Mouse (Mus musculus) hindbrain, embryonic 14.5 days (tissue): ENCODE results near the gene Mcub. TPM values are rescaled to one million over a fixed set of nuclear protein-coding genes. Genes with fewer than 3 reads are reported as not detected.

Experiments
- ATAC-seq: fragments of 200-750 bp; cut with Nextera tagmentation; 2 replicates; pipeline ENCODE4 v1.8.0; 2017; ENCODE audit warnings: moderate number of reproducible peaks, mild to moderate bottlenecking, moderate TSS enrichment, moderate library complexity; ENCODE audit not compliant: low FRiP score
- DNase-seq: peaks from one replicate; pipeline ENCODE4 v3.0.0-alpha.2; 2015; ENCODE audit warnings: low spot score
- H3K27ac ChIP-seq: fragments of 300-500 bp; sonication (generic); 2 replicates; pipeline ENCODE4 v1.5.1; 2014; ENCODE audit warnings: mild to moderate bottlenecking, moderate library complexity
- H3K27me3 ChIP-seq: fragments of 300-500 bp; sonication (generic); 2 replicates; pipeline ENCODE4 v1.6.1; 2014; ENCODE audit warnings: mild to moderate bottlenecking, low read length, mixed read lengths; ENCODE audit not compliant: control insufficient read depth, insufficient read depth
- H3K36me3 ChIP-seq: fragments of 300-500 bp; sonication (generic); replicated peaks from 2 replicates; pipeline ENCODE4 v1.6.1; 2014; ENCODE audit not compliant: control insufficient read depth, insufficient read depth
- H3K4me1 ChIP-seq: fragments of 300-500 bp; sonication (generic); replicated peaks from 2 replicates; pipeline ENCODE4 v1.6.1; 2014; ENCODE audit warnings: antibody characterized with exemption, low read length, mixed read lengths; ENCODE audit not compliant: control insufficient read depth, insufficient read depth
- H3K4me2 ChIP-seq: fragments of 300-500 bp; sonication (generic); replicated peaks from 2 replicates; pipeline ENCODE4 v1.6.1; 2014; ENCODE audit warnings: mild to moderate bottlenecking, moderate library complexity
- H3K4me3 ChIP-seq: fragments of 300-500 bp; sonication (generic); replicated peaks from 2 replicates; pipeline ENCODE4 v1.5.1; 2014; ENCODE audit warnings: mild to moderate bottlenecking, low read length
- H3K9ac ChIP-seq: fragments of 300-500 bp; sonication (generic); 2 replicates; pipeline ENCODE4 v1.6.1; 2014
- H3K9me3 ChIP-seq: fragments of 300-500 bp; sonication (generic); 2 replicates; pipeline ENCODE4 v1.6.1; 2016; ENCODE audit warnings: low read length; ENCODE audit not compliant: control insufficient read depth
- WGBS: fragments of 180-500 bp; shearing (Covaris S2); extraction: QIAGEN DNeasy Blood & Tissue Kit; methylation state at CpG from one replicate; pipeline ENCODE4 v1.1.7; 2014; 5-methylcytosine and 5-hydroxymethylcytosine counted together
- polyA plus RNA-seq: library from polyadenylated mRNA; unstranded; fragments of >200 nt; fragmentation: Nextera tagmentation; extraction: Ambion mirVana; gene quantifications from 2 replicates; pipeline ENCODE4 v1.2.1, GENCODE M21; 2014

Mcub gene
- polyA plus RNA-seq, 1 experiment from 2014 or later: 5.4 TPM

DNA sequence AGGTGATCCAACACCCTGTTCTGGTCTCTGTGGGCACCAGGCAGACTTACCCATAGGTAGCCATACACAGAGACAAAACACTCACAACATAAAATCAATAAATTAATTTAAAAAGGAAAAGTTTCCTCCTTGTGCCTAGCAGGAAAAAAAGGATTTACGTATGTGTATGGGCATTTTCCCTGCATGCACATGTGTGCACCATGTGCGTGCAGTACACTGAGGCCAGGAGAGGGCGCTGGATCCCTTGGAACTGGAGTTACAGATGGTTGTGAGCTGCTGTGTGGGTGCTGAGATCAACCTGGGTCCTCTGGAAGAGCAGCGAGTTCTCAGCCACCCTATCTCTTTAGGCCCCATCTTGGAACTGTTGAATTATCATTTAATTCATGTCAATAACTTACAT lies 15.3 kb upstream of the Mcub start:
- WGBS: 90% methylated on average over 4 of the region's 4 CpGs
- Histone ChIP-seq H3K36me3 (peaks cover 88% of the 10 kb centered on the region), H3K4me1 (no peaks in the 10 kb centered on the region), H3K4me3 (no peak overlapping the region), H3K27ac (no peak overlapping the region), H3K4me2 (no peak overlapping the region), H3K27me3 (no peaks in the 10 kb centered on the region), H3K9ac (no peak overlapping the region), H3K9me3 (no peaks in the 10 kb centered on the region)
- DNase-seq (no peak), ATAC-seq (no peak)

DNA sequence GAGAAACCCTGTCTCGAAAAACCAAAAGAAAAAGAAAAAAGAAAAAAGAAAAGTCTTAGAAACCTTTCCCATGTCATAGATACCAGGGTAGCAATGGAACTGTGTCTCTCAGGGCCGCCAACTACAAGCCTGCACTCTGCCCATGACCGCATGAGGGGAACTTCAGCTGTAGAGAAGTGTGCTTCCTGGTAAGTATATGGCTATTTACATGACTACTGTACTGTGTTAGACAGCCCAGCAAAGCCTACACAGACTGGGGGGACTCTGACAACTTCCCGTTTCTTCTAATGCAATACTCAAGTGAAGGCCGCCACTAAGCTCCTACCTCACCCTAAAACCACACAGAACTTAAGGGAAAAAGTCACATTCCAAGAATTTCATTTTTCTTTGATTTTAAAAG lies 14.8 kb upstream of the Mcub start:
- no peak overlapping the region for H3K9ac ChIP-seq
- H3K36me3 ChIP-seq: peaks cover 83% of the 10 kb centered on the region
- H3K4me2 ChIP-seq: no peak overlapping the region
- H3K27ac ChIP-seq: no peak overlapping the region
- 95% methylated on average over 5 of the region's 5 CpGs for WGBS
- H3K27me3 ChIP-seq: no peaks in the 10 kb centered on the region
- no peak for DNase-seq
- ATAC-seq: no peak
- no peak overlapping the region for H3K4me3 ChIP-seq
- H3K4me1 ChIP-seq: no peaks in the 10 kb centered on the region
- H3K9me3 ChIP-seq: no peaks in the 10 kb centered on the region

DNA sequence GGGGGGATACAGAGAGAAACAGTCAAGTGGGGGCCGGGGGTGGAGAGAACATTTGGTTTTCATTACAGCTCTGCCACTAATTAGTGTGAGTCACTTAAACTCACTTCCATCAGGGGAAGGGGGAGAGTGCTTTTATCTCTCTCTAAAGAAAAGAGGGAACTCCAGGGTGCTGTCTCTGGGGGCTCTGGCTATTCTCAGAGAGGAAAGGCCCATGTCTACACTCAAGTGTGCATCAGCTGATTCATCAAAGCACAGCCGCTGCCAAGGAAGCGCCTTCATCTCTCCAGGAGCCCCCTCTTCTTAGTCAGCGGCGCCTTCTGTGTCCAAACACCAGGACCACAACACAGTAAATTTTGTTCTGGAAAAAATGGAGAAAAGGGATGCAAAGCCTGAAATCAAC lies 12.3 kb upstream of the Mcub start:
- Histone ChIP-seq H3K4me3 (no peak overlapping the region), H3K4me1 (no peaks in the 10 kb centered on the region), H3K4me2 (no peak overlapping the region), H3K27me3 (no peaks in the 10 kb centered on the region), H3K36me3 (peaks cover 58% of the 10 kb centered on the region), H3K9me3 (no peaks in the 10 kb centered on the region), H3K9ac (no peak overlapping the region), H3K27ac (no peak overlapping the region)
- WGBS: 78% methylated on average over 5 of the region's 5 CpGs
- ATAC-seq: no peak
- DNase-seq: no peak

- Histone ChIP-seq H3K4me1 (no peaks in the 10 kb centered on the region), H3K9ac (no peak overlapping the region), H3K27ac (no peak overlapping the region), H3K4me2 (no peak overlapping the region), H3K4me3 (no peak overlapping the region), H3K9me3 (no peaks in the 10 kb centered on the region), H3K36me3 (peaks cover 52% of the 10 kb centered on the region), H3K27me3 (no peaks in the 10 kb centered on the region)
- WGBS: 90% methylated on average over 11 of the region's 11 CpGs
- DNase-seq (no peak), ATAC-seq (no peak)
These were observed 11.8 kb upstream of the Mcub start for GRCm38 (mm10) chr3:129981756-129982155.

DNA sequence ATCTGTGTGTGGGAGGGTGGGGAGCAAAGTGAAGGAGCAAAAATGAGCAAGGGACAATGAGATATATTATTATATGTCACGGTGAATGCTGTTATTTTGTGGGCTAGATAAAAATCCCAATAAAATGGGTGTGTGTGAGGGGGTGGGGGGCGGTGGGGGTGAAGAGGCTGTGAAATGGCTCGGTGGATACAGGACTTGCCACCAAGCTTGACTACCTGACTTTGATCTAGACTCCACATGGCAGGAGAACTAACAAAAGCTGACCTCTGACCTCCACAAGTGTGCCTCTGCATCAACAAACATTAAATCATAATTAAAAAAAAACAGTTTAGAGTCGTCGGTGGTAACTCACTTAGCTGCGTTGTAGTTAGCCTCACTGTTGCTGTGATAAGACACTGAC lies 9.5 kb upstream of the Mcub start:
- WGBS: 72% methylated on average over 6 of the region's 6 CpGs
- no peak for ATAC-seq

DNA sequence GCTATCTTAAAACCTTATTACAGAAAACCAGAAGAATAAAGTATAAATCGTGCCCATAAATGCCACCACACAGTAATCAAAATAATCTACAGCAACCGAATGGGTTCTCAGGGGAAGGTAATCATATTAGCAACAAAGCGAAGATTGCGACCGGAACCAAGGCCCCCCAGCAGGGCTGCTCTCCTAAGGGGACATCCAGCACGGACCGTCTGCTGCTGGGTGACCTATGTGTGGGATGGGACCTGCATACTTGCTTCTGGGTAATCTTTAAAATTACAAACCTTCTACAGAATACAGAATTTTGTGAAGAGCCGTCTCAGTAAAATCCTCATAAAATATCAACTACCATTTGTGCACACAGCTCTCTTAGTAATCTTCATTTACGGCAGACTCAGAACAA lies 8.7 kb upstream of the Mcub start:
- DNase-seq: no peak
- H3K36me3 ChIP-seq: peaks cover 24% of the 10 kb centered on the region
- H3K4me1 ChIP-seq: no peaks in the 10 kb centered on the region
- H3K4me3 ChIP-seq: no peak overlapping the region
- H3K9ac ChIP-seq: no peak overlapping the region
- 79% methylated on average over 9 of the region's 9 CpGs for WGBS
- H3K9me3 ChIP-seq: no peaks in the 10 kb centered on the region
- no peak for ATAC-seq
- H3K27me3 ChIP-seq: no peaks in the 10 kb centered on the region
- no peak overlapping the region for H3K4me2 ChIP-seq
- H3K27ac ChIP-seq: no peak overlapping the region

More for the DNA sequence above, 9.5 kb upstream of the Mcub start:
- no peaks in the 10 kb centered on the region for H3K9me3 ChIP-seq
- H3K4me1 ChIP-seq: no peaks in the 10 kb centered on the region
- no peak overlapping the region for H3K4me2 ChIP-seq
- no peak overlapping the region for H3K4me3 ChIP-seq
- no peak overlapping the region for H3K27ac ChIP-seq
- no peak for DNase-seq
- no peaks in the 10 kb centered on the region for H3K27me3 ChIP-seq
- H3K9ac ChIP-seq: no peak overlapping the region
- H3K36me3 ChIP-seq: peaks cover 32% of the 10 kb centered on the region

- ATAC-seq (no peak), DNase-seq (no peak)
- 81% methylated on average over 5 of the region's 5 CpGs for WGBS
These were observed 6.3 kb upstream of the Mcub start for GRCm38 (mm10) chr3:129976317-129976716.

GRCm38 (mm10) chr3:129970529-129971515 lies 816 bp upstream of the Mcub start:
- H3K4me2 ChIP-seq: peak overlapping the region; percentile 95
- ATAC-seq: peak; percentile 82
- 22% methylated on average over 19 of the region's 19 CpGs for WGBS
- H3K9me3 ChIP-seq: no peaks in the 10 kb centered on the region
- H3K36me3 ChIP-seq: no peaks in the 10 kb centered on the region
- H3K4me3 ChIP-seq: peak overlapping the region; percentile 56
- 0 out of 2 replicates have a peak overlapping the region, but pooled peaks have one; percentile 32 for H3K27ac ChIP-seq
- H3K4me1 ChIP-seq: peaks cover 10% of the 10 kb centered on the region
- peak; percentile 77 for DNase-seq
- H3K27me3 ChIP-seq: peaks cover 23% of the 10 kb centered on the region
- H3K9ac ChIP-seq: peak overlapping the region; percentile 63; the same call in 1 of the 2 replicates

More at GRCm38 (mm10) chr3:129976317-129976716, 6.3 kb upstream of the Mcub start:
- Histone ChIP-seq H3K27me3 (no peaks in the 10 kb centered on the region), H3K9ac (no peak overlapping the region), H3K4me1 (no peaks in the 10 kb centered on the region), H3K27ac (no peak overlapping the region), H3K9me3 (no peaks in the 10 kb centered on the region), H3K4me3 (no peak overlapping the region), H3K4me2 (no peak overlapping the region), H3K36me3 (peaks cover 3% of the 10 kb centered on the region; the same call in 1 of the 2 replicates)

GRCm38 (mm10) chr3:129969031-129969430 lies 975 bp downstream of the Mcub start:
- DNase-seq (no peak), ATAC-seq (no peak; the same call in 1 of the 2 replicates)
- no peaks in the 10 kb centered on the region for H3K36me3 ChIP-seq
- H3K9me3 ChIP-seq: no peaks in the 10 kb centered on the region
- H3K9ac ChIP-seq: no peak overlapping the region
- WGBS: 38% methylated on average over 10 of the region's 10 CpGs
- peak overlapping the region; percentile 95 for H3K4me2 ChIP-seq
- H3K4me3 ChIP-seq: peak overlapping the region; percentile 56; the same call in 1 of the 2 replicates
- H3K27ac ChIP-seq: no peak overlapping the region
- peaks cover 10% of the 10 kb centered on the region for H3K4me1 ChIP-seq
- peaks cover 23% of the 10 kb centered on the region for H3K27me3 ChIP-seq
